Mouse (Mus musculus) thymus, adult 2 months (tissue): ENCODE measurements at regions not wholly inside any gene's neighbourhood (a gene's known extent, or its start where the extent isn't known, plus 50 kb on each side); places are given as distances from the start of the nearest gene placed in this dataset.
"Not testable (repeated sequence)": the region's sequence is repeated elsewhere in the genome, so short reads cannot be mapped to it uniquely, and the experiment has no call there.

ENCODE experiments used
- CTCF ChIP-seq: fragments of 200-500 bp; IDR thresholded peaks from 2 replicates; pipeline ENCODE4 v1.5.1; 2012; ENCODE audit warnings: mild to moderate bottlenecking, control low read depth, low read length, moderate library complexity, borderline replicate concordance; ENCODE audit not compliant: control insufficient read depth, poor library complexity, insufficient read depth; ENCODE audit errors: extremely low read depth
- POLR2A ChIP-seq: fragments of 200-500 bp; IDR thresholded peaks from 2 replicates; pipeline ENCODE4 v1.6.1; 2012; ENCODE audit warnings: mild to moderate bottlenecking, low read length, control low read depth, moderate library complexity; ENCODE audit not compliant: control insufficient read depth, poor library complexity, insufficient read depth; ENCODE audit errors: extremely low read depth

DNA sequence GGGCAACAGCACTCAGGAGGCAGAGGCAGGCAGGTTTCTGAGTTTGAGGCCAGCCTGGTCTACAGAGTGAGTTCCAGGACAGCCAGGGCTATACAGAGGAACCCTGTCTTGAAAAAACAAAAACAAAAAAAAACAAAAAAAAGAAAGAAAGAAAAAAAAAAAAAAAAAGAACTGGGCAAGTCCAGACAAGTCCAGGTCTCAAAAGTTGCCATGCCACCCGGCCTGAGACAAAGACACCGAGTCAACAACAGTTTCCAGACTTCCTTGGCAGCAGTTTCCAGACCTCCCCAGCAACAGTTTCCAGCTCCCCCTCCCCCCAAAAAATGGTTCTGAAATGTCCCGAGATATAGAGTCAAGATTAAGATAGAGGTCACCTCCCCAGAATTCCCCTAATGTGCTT lies 110.6 kb upstream of the Kcng1 start:
- not testable (repeated sequence) for TF ChIP-seq CTCF, POLR2A
